In the genomic region with DNA sequence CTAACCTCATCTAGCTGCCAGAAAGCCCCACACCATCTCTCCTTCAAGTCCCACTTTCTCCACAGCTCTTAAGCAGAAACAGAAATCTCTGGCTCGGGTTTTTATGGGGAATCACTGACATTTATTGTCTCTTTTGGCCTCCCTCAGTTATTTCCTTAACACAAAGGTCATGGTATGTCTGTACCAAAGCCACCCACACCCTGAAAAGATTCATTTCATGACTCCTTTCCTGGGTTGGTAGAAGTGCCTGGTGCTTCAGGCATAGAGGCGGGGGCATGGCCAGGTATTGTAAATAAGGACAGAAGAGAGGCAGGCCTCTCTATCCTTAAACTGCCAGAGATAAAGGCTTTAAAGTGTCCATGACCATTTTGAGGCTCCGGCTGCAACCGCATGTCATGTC, we compare ENCODE assay signal across 23 mouse cellular contexts. TPM values are rescaled to one million over a fixed set of nuclear protein-coding genes. Genes with fewer than 3 reads are reported as not detected.
DNase-seq lines count a peak whose midpoint lies in the region; ATAC-seq and TF ChIP-seq lines count a peak whose summit lies in the region.
"Had no signal": no experiment of that assay in that cellular context is flagged by ENCODE, and none has a peak within 500 bp of the region (broad histone marks: within the 10 kb centered on the region; RNA-seq: fewer than 3 reads in every experiment).

No protein-coding gene starts in this region.

- no peak for TF ChIP-seq CTCF in intestine, postnatal 0 days (IDR thresholded peaks at IDR 0.05; ENCODE audit: low read depth)
- no peak for TF ChIP-seq CTCF in lung, postnatal 0 days (IDR thresholded peaks at IDR 0.05)

- intact Hi-C loops in heart, postnatal 10 days (cut with DNase I): no loop called here

- 0 out of 2 replicates have a peak overlapping the region, but pooled peaks have one; percentile 17 for H3K27ac ChIP-seq in intestine, embryonic 15.5 days
- H3K27ac ChIP-seq in intestine, postnatal 0 days (ENCODE audit: low read depth, low read length): no peak overlapping the region
- peak overlapping the region; percentile 38; the same call in 1 of the 2 replicates for H3K27ac ChIP-seq in lung, postnatal 0 days (ENCODE audit: low read length)
- peak overlapping the region; percentile 58; the same call in 1 of the 2 replicates for H3K27ac ChIP-seq in stomach, embryonic 16.5 days (ENCODE audit: low read length)
- H3K27ac ChIP-seq in midbrain, embryonic 15.5 days: no peak overlapping the region
- H3K27ac ChIP-seq: embryonic facial prominence, embryonic 12.5 days; forebrain, embryonic 10.5 days; forebrain, embryonic 12.5 days had no signal

- H3K9me3 ChIP-seq in intestine, embryonic 15.5 days: no peaks in the 10 kb centered on the region
- H3K9me3 ChIP-seq in intestine, postnatal 0 days (ENCODE audit: control insufficient read depth): no peaks in the 10 kb centered on the region
- H3K9me3 ChIP-seq in lung, postnatal 0 days (ENCODE audit: low read length): no peaks in the 10 kb centered on the region
- H3K9me3 ChIP-seq in stomach, embryonic 16.5 days (replicated peaks; ENCODE audit: control insufficient read depth, low read length): no peaks in the 10 kb centered on the region
- no peaks in the 10 kb centered on the region for H3K9me3 ChIP-seq in midbrain, embryonic 15.5 days
- H3K9me3 ChIP-seq: embryonic facial prominence, embryonic 12.5 days; forebrain, embryonic 10.5 days; forebrain, embryonic 12.5 days had no signal

- no peak overlapping the region for H3K4me2 ChIP-seq in intestine, embryonic 15.5 days (replicated peaks)
- H3K4me2 ChIP-seq in intestine, postnatal 0 days (replicated peaks; ENCODE audit: low read depth): no peak overlapping the region
- H3K4me2 ChIP-seq in lung, postnatal 0 days (replicated peaks; ENCODE audit: low read depth, low read length): no peak overlapping the region
- no peak overlapping the region for H3K4me2 ChIP-seq in stomach, embryonic 16.5 days (ENCODE audit: low read depth, low read length)
- H3K4me2 ChIP-seq in midbrain, embryonic 15.5 days: no peak overlapping the region
- H3K4me2 ChIP-seq: embryonic facial prominence, embryonic 12.5 days; forebrain, embryonic 12.5 days had no signal

- peaks cover 18% of the 10 kb centered on the region; the same call in 1 of the 2 replicates for H3K36me3 ChIP-seq in intestine, embryonic 15.5 days
- peaks cover 34% of the 10 kb centered on the region for H3K36me3 ChIP-seq in intestine, postnatal 0 days (ENCODE audit: control insufficient read depth, insufficient read depth)
- H3K36me3 ChIP-seq in lung, postnatal 0 days (ENCODE audit: insufficient read depth, low read length): 0 out of 2 replicates have a peak, but pooled peaks cover 7% of the 10 kb centered on the region
- H3K36me3 ChIP-seq in stomach, embryonic 16.5 days (ENCODE audit: control insufficient read depth, insufficient read depth, low read length): peaks cover 11% of the 10 kb centered on the region
- H3K36me3 ChIP-seq in midbrain, embryonic 15.5 days (replicated peaks): peaks cover 31% of the 10 kb centered on the region

- H3K4me1 ChIP-seq in intestine, embryonic 15.5 days (replicated peaks): peaks cover 7% of the 10 kb centered on the region; the same call in 1 of the 2 replicates
- no peaks in the 10 kb centered on the region; the same call in 1 of the 2 replicates for H3K4me1 ChIP-seq in intestine, postnatal 0 days (replicated peaks; ENCODE audit: control insufficient read depth, insufficient read depth, low read length)
- H3K4me1 ChIP-seq in lung, postnatal 0 days (ENCODE audit: insufficient read depth, low read depth, low read length): no peaks in the 10 kb centered on the region
- peaks cover 3% of the 10 kb centered on the region; the same call in 1 of the 2 replicates for H3K4me1 ChIP-seq in stomach, embryonic 16.5 days (ENCODE audit: control insufficient read depth, insufficient read depth, low read length)
- H3K4me1 ChIP-seq in midbrain, embryonic 15.5 days: no peaks in the 10 kb centered on the region
- H3K4me1 ChIP-seq: embryonic facial prominence, embryonic 12.5 days; forebrain, embryonic 10.5 days; forebrain, embryonic 12.5 days had no signal

- DNase-seq in lung, postnatal 0 days (ENCODE audit: low spot score): no peak
- DNase-seq in lung, postnatal 10 days: no peak
- DNase-seq in heart, postnatal 10 days: no peak
- DNase-seq: adrenal gland, adult 2 months; adrenal gland, postnatal 25 days; cerebellum, adult 11 months; cerebellum, adult 8-10 months; embryo, embryonic 11 days had no signal

- TF ChIP-seq EP300 in lung, postnatal 0 days (IDR thresholded peaks at IDR 0.05): no peak

- no peaks in the 10 kb centered on the region for H3K27me3 ChIP-seq in intestine, embryonic 15.5 days (replicated peaks)
- H3K27me3 ChIP-seq in intestine, postnatal 0 days (replicated peaks; ENCODE audit: control insufficient read depth, insufficient read depth, low read length): no peaks in the 10 kb centered on the region
- H3K27me3 ChIP-seq in lung, postnatal 0 days (replicated peaks; ENCODE audit: insufficient read depth, low read length): no peaks in the 10 kb centered on the region
- no peaks in the 10 kb centered on the region for H3K27me3 ChIP-seq in stomach, embryonic 16.5 days (ENCODE audit: control insufficient read depth, insufficient read depth, low read length)
- no peaks in the 10 kb centered on the region for H3K27me3 ChIP-seq in midbrain, embryonic 15.5 days (replicated peaks)
- H3K27me3 ChIP-seq: embryonic facial prominence, embryonic 12.5 days; forebrain, embryonic 12.5 days had no signal

- H3K4me3 ChIP-seq in intestine, embryonic 15.5 days (replicated peaks): no peak overlapping the region
- no peak overlapping the region for H3K4me3 ChIP-seq in intestine, postnatal 0 days (ENCODE audit: low read depth, low read length)
- H3K4me3 ChIP-seq in lung, postnatal 0 days (ENCODE audit: low read depth, low read length): no peak overlapping the region
- no peak overlapping the region for H3K4me3 ChIP-seq in stomach, embryonic 16.5 days (replicated peaks; ENCODE audit: low read length)
- no peak overlapping the region for H3K4me3 ChIP-seq in midbrain, embryonic 15.5 days
- H3K4me3 ChIP-seq: embryonic facial prominence, embryonic 12.5 days; erythroblast, embryonic 14.5 days; forebrain, embryonic 10.5 days; forebrain, embryonic 12.5 days had no signal

- H3K9ac ChIP-seq in intestine, embryonic 15.5 days: no peak overlapping the region
- H3K9ac ChIP-seq in intestine, postnatal 0 days (ENCODE audit: low read depth, low read length): no peak overlapping the region
- H3K9ac ChIP-seq in lung, postnatal 0 days (replicated peaks; ENCODE audit: low read depth): no peak overlapping the region
- no peak overlapping the region for H3K9ac ChIP-seq in stomach, embryonic 16.5 days (ENCODE audit: low read length)
- H3K9ac ChIP-seq in midbrain, embryonic 15.5 days: no peak overlapping the region
- H3K9ac ChIP-seq: embryonic facial prominence, embryonic 12.5 days; forebrain, embryonic 12.5 days had no signal

- WGBS in intestine, embryonic 15.5 days: 68% methylated on average over 4 of the region's 4 CpGs
- 66% methylated on average over 4 of the region's 4 CpGs for WGBS in intestine, postnatal 0 days
- 70% methylated on average over 4 of the region's 4 CpGs for WGBS in lung, postnatal 0 days
- 83% methylated on average over 4 of the region's 4 CpGs for WGBS in stomach, embryonic 16.5 days
- 90% methylated on average over 4 of the region's 4 CpGs for WGBS in midbrain, embryonic 15.5 days

- peak; percentile 54; the same call in 1 of the 2 replicates for ATAC-seq in intestine, embryonic 15.5 days
- ATAC-seq in intestine, postnatal 0 days: no peak; the same call in 1 of the 2 replicates
- ATAC-seq in lung, postnatal 0 days: no peak
- ATAC-seq in stomach, embryonic 16.5 days (ENCODE audit: insufficient read depth, low FRiP score): no peak
- ATAC-seq in midbrain, embryonic 15.5 days (replicated peaks): no peak
- ATAC-seq: forebrain, embryonic 14.5 days; forebrain, embryonic 16.5 days had no signal

RNA-seq across cellular contexts. Expression of gene Pla2g4f, which starts 0.5 kb away (rescaled TPM):
- 0.24 and 0.29 TPM in 2 replicates for polyA plus RNA-seq in intestine, embryonic 15.5 days (2015; fragmentation: Nextera tagmentation; extraction: Ambion mirVana)
- 1.8 and 2.8 TPM in 2 replicates for polyA plus RNA-seq in intestine, postnatal 0 days (2015; fragmentation: Nextera tagmentation; extraction: Ambion mirVana)
- 1.8 and 2.2 TPM in 2 replicates for polyA plus RNA-seq in lung, postnatal 0 days (2015; fragmentation: Nextera tagmentation; extraction: Ambion mirVana)
- polyA plus RNA-seq in stomach, embryonic 16.5 days (2015; fragmentation: Nextera tagmentation; extraction: Ambion mirVana): 5.7 and 10.1 TPM in 2 replicates
- not detected for total RNA-seq in heart, postnatal 10 days (2021)
- polyA plus RNA-seq in midbrain, embryonic 15.5 days (2015; fragmentation: Nextera tagmentation; extraction: Ambion mirVana): not detected in 2 replicates
- total RNA-seq: adrenal gland, adult 2 months; adrenal gland, postnatal 25 days; adrenal gland, postnatal 4 days; MEL had no signal
- polyA plus RNA-seq: adrenal gland, adult 2 months; C2C12; erythroblast, embryonic 14.5 days; forebrain, embryonic 10.5 days; forebrain, embryonic 12.5 days; forebrain, embryonic 14.5 days; forebrain, embryonic 16.5 days had no signal

RNA-seq across cellular contexts. Expression of gene Pla2g4d, which starts 25.5 kb away (rescaled TPM):
- not detected in 2 replicates for polyA plus RNA-seq in intestine, embryonic 15.5 days (2015; fragmentation: Nextera tagmentation; extraction: Ambion mirVana)
- 0.17 and 0.20 TPM in 2 replicates for polyA plus RNA-seq in intestine, postnatal 0 days (2015; fragmentation: Nextera tagmentation; extraction: Ambion mirVana)
- polyA plus RNA-seq in lung, postnatal 0 days (2015; fragmentation: Nextera tagmentation; extraction: Ambion mirVana): not detected in 2 replicates
- polyA plus RNA-seq in stomach, embryonic 16.5 days (2015; fragmentation: Nextera tagmentation; extraction: Ambion mirVana): 0.13 and 0.21 TPM in 2 replicates
- total RNA-seq in heart, postnatal 10 days (2021): not detected
- polyA plus RNA-seq in midbrain, embryonic 15.5 days (2015; fragmentation: Nextera tagmentation; extraction: Ambion mirVana): 0.04 and 0.13 TPM in 2 replicates
- total RNA-seq: common myeloid progenitor, adult 5-6 weeks; ES-E14; MEL had no signal
- polyA plus RNA-seq: C2C12; erythroblast, embryonic 14.5 days; forebrain, embryonic 12.5 days; forebrain, embryonic 14.5 days; forebrain, embryonic 16.5 days had no signal

RNA-seq across cellular contexts. Expression of gene Vps39, which starts 38.5 kb away (rescaled TPM):
- 18.2 and 18.4 TPM in 2 replicates for polyA plus RNA-seq in intestine, embryonic 15.5 days (2015; fragmentation: Nextera tagmentation; extraction: Ambion mirVana)
- polyA plus RNA-seq in intestine, postnatal 0 days (2015; fragmentation: Nextera tagmentation; extraction: Ambion mirVana): 12.8 and 14.0 TPM in 2 replicates
- polyA plus RNA-seq in lung, postnatal 0 days (2015; fragmentation: Nextera tagmentation; extraction: Ambion mirVana): 15.2 and 15.5 TPM in 2 replicates
- polyA plus RNA-seq in stomach, embryonic 16.5 days (2015; fragmentation: Nextera tagmentation; extraction: Ambion mirVana): 17.5 and 22.0 TPM in 2 replicates
- 10 to 100 TPM; 30.6 to 35.1 TPM for total RNA-seq in heart, postnatal 10 days (2021)
- 47.1 and 49.0 TPM in 2 replicates for polyA plus RNA-seq in midbrain, embryonic 15.5 days (2015; fragmentation: Nextera tagmentation; extraction: Ambion mirVana)

Comparison
In these comparisons a context has a peak if more than half of its experiments do, and no peak if none do; other contexts are left out.
1. H3K27ac ChIP-seq: peak in intestine, embryonic 15.5 days (single experiment), lung, postnatal 0 days (single experiment) and stomach, embryonic 16.5 days (single experiment); none in intestine, postnatal 0 days (single experiment) and midbrain, embryonic 15.5 days (single experiment).